Comparison of ENCODE assay signal across 18 mouse cellular contexts in genomic region chr1:91023230-91023629, GRCm38 (mm10). TPM values are rescaled to one million over a fixed set of nuclear protein-coding genes. Genes with fewer than 3 reads are reported as not detected.
DNase-seq lines count a peak whose midpoint lies in the region; ATAC-seq and TF ChIP-seq lines count a peak whose summit lies in the region.
"Had no signal": no experiment of that assay in that cellular context is flagged by ENCODE, and none has a peak within 500 bp of the region (broad histone marks: within the 10 kb centered on the region; RNA-seq: fewer than 3 reads in every experiment).

No protein-coding gene starts in this region.

- no peak for TF ChIP-seq CTCF in bone marrow macrophage, adult 2 months (IDR thresholded peaks at IDR 0.05; ENCODE audit: low read depth, low read length)

- H3K9me3 ChIP-seq in heart, embryonic 13.5 days = no peaks in the 10 kb centered on the region; the same call in 1 of the 2 replicates
- H3K9me3 ChIP-seq in megakaryocyte, embryonic 14.5 days = peaks cover 8% of the 10 kb centered on the region
- H3K9me3 ChIP-seq in stomach, embryonic 15.5 days = no peaks in the 10 kb centered on the region

- no peak for DNase-seq in heart, postnatal 36 days
- no peak for DNase-seq in layer of hippocampus, adult 18-20 months (ENCODE audit: low spot score in 2 of 2)
- no peak for DNase-seq in urinary bladder, postnatal 25 days (ENCODE audit: low spot score)
- DNase-seq: cerebellum, adult 9-10 months; embryo, embryonic 11 days; kidney, adult 11 months; kidney, postnatal 25 days; liver, postnatal 0 days; right cerebral cortex, postnatal 25 days had no signal

- H3K27ac ChIP-seq in heart, embryonic 13.5 days (replicated peaks) = peak overlapping the region; percentile 96
- H3K27ac ChIP-seq in bone marrow macrophage, adult 2 months (ENCODE audit: insufficient read depth, low read depth, low read length) = peak overlapping the region; percentile 96
- H3K27ac ChIP-seq in stomach, embryonic 15.5 days = peak overlapping the region; percentile 78
- H3K27ac ChIP-seq: limb, embryonic 12.5 days; midbrain, embryonic 13.5 days had no signal

- peak overlapping the region; percentile 72 for H3K9ac ChIP-seq in heart, embryonic 13.5 days
- H3K9ac ChIP-seq in stomach, embryonic 15.5 days = no peak overlapping the region
- H3K9ac ChIP-seq: limb, embryonic 12.5 days; liver, postnatal 0 days; midbrain, embryonic 13.5 days had no signal

- TF ChIP-seq POLR2A in bone marrow macrophage, adult 2 months (IDR thresholded peaks at IDR 0.05; ENCODE audit: borderline replicate concordance, low read depth, low read length) = no peak

- no peak overlapping the region for H3K4me3 ChIP-seq in heart, embryonic 13.5 days
- H3K4me3 ChIP-seq in megakaryocyte, embryonic 14.5 days (replicated peaks) = peak overlapping the region; percentile 85
- H3K4me3 ChIP-seq in bone marrow macrophage, adult 2 months (ENCODE audit: insufficient read depth, low read length) = no peak overlapping the region
- H3K4me3 ChIP-seq in stomach, embryonic 15.5 days (replicated peaks) = no peak overlapping the region
- H3K4me3 ChIP-seq: limb, embryonic 12.5 days; midbrain, embryonic 13.5 days had no signal

- H3K4me2 ChIP-seq in heart, embryonic 13.5 days = peak overlapping the region; percentile 50
- H3K4me2 ChIP-seq in stomach, embryonic 15.5 days = no peak overlapping the region
- H3K4me2 ChIP-seq: limb, embryonic 12.5 days; midbrain, embryonic 13.5 days had no signal

- WGBS in heart, embryonic 13.5 days = 48% methylated on average over 5 of the region's 5 CpGs
- 70% methylated on average over 5 of the region's 5 CpGs for WGBS in stomach, embryonic 15.5 days

- H3K27me3 ChIP-seq in heart, embryonic 13.5 days (replicated peaks) = no peaks in the 10 kb centered on the region
- no peaks in the 10 kb centered on the region for H3K27me3 ChIP-seq in megakaryocyte, embryonic 14.5 days (replicated peaks)
- no peaks in the 10 kb centered on the region for H3K27me3 ChIP-seq in stomach, embryonic 15.5 days (replicated peaks)
- H3K27me3 ChIP-seq: limb, embryonic 12.5 days; midbrain, embryonic 13.5 days had no signal

- intact Hi-C loops in heart, postnatal 36 days (cut with DNase I) = no loop called here

- H3K4me1 ChIP-seq in heart, embryonic 13.5 days = peaks cover 56% of the 10 kb centered on the region
- H3K4me1 ChIP-seq in megakaryocyte, embryonic 14.5 days = peaks cover 75% of the 10 kb centered on the region
- H3K4me1 ChIP-seq in bone marrow macrophage, adult 2 months (ENCODE audit: control insufficient read depth, insufficient read depth, low read length) = peaks cover 42% of the 10 kb centered on the region
- H3K4me1 ChIP-seq in stomach, embryonic 15.5 days = peaks cover 8% of the 10 kb centered on the region; the same call in 1 of the 2 replicates
- H3K4me1 ChIP-seq: limb, embryonic 12.5 days; midbrain, embryonic 13.5 days had no signal

- no peak for ATAC-seq in heart, embryonic 13.5 days (ENCODE audit: extremely low read depth, insufficient number of reproducible peaks, low FRiP score, low TSS enrichment)
- ATAC-seq in megakaryocyte, adult 5-6 weeks (ENCODE audit: poor library complexity, severe bottlenecking) = no peak
- ATAC-seq in stomach, embryonic 15.5 days (ENCODE audit: insufficient read depth, low FRiP score, low read depth) = no peak
- ATAC-seq: midbrain, embryonic 13.5 days had no signal

- peaks cover 40% of the 10 kb centered on the region for H3K36me3 ChIP-seq in heart, embryonic 13.5 days
- H3K36me3 ChIP-seq in megakaryocyte, embryonic 14.5 days (replicated peaks; ENCODE audit: low read length) = peaks cover 22% of the 10 kb centered on the region
- H3K36me3 ChIP-seq in stomach, embryonic 15.5 days = no peaks in the 10 kb centered on the region; the same call in 1 of the 2 replicates
- H3K36me3 ChIP-seq: midbrain, embryonic 13.5 days had no signal

RNA-seq across cellular contexts. Expression of gene Lrrfip1, which starts 24.7 kb away (rescaled TPM):
- polyA plus RNA-seq in heart, embryonic 13.5 days (2015; fragmentation: Nextera tagmentation; extraction: Ambion mirVana) = 122 and 137 TPM in 2 replicates
- 10 to 100 TPM; 69.1 to 80.9 TPM for total RNA-seq in heart, postnatal 36 days (2021)
- polyA plus RNA-seq in megakaryocyte, embryonic 14.5 days (2012; ENCODE audit: insufficient read depth, low replicate concordance) = 1.9 and 12.2 TPM in 2 replicates
- total RNA-seq in megakaryocyte, adult 5-6 weeks (2015) = 123 and 128 TPM in 2 replicates
- total RNA-seq in megakaryocyte, adult 5-6 weeks (2017) = 228 and 254 TPM in 2 replicates
- 98.5 and 98.7 TPM in 2 replicates for polyA plus RNA-seq in bone marrow macrophage, adult 2 months (2012; ENCODE audit: insufficient read depth, insufficient read length, missing spikeins)
- 64.9 and 65.4 TPM in 2 replicates for polyA plus RNA-seq in stomach, embryonic 15.5 days (2015; fragmentation: Nextera tagmentation; extraction: Ambion mirVana)
- total RNA-seq in layer of hippocampus, adult 18-20 months (2021) = 10 to 100 TPM; 68.3 to 69.9 TPM

RNA-seq across cellular contexts. Expression of gene Rab17, which starts 53.8 kb away (rescaled TPM):
- 0.57 and 1.5 TPM in 2 replicates for polyA plus RNA-seq in heart, embryonic 13.5 days (2015; fragmentation: Nextera tagmentation; extraction: Ambion mirVana)
- total RNA-seq in heart, postnatal 36 days (2021) = 1 to 10 TPM; 2.0 to 2.1 TPM
- polyA plus RNA-seq in megakaryocyte, embryonic 14.5 days (2012; ENCODE audit: insufficient read depth, low replicate concordance) = 3.4 TPM in 1 of 2 replicates, not detected in the other
- total RNA-seq in megakaryocyte, adult 5-6 weeks (2015) = not detected in 2 replicates
- not detected in 2 replicates for total RNA-seq in megakaryocyte, adult 5-6 weeks (2017)
- polyA plus RNA-seq in bone marrow macrophage, adult 2 months (2012; ENCODE audit: insufficient read depth, insufficient read length, missing spikeins) = not detected in 2 replicates
- 9.5 and 14.2 TPM in 2 replicates for polyA plus RNA-seq in stomach, embryonic 15.5 days (2015; fragmentation: Nextera tagmentation; extraction: Ambion mirVana)
- total RNA-seq in layer of hippocampus, adult 18-20 months (2021) = not detected
- total RNA-seq: adrenal gland, adult 8-10 months; layer of hippocampus, postnatal 25 days had no signal
- polyA plus RNA-seq: midbrain, embryonic 13.5 days had no signal
